Mouse (Mus musculus): ENCODE measurements around the gene Ppfia1. TPM values are rescaled to one million over a fixed set of nuclear protein-coding genes. Genes with fewer than 3 reads are reported as not detected.
A peak's percentile ranks its signal among the peaks of the same experiment; 100 is the strongest.

The Ppfia1 gene
- polyA plus RNA-seq (2012; rRNA removed) = 77.6 and 79.6 TPM in 2 replicates

DNA sequence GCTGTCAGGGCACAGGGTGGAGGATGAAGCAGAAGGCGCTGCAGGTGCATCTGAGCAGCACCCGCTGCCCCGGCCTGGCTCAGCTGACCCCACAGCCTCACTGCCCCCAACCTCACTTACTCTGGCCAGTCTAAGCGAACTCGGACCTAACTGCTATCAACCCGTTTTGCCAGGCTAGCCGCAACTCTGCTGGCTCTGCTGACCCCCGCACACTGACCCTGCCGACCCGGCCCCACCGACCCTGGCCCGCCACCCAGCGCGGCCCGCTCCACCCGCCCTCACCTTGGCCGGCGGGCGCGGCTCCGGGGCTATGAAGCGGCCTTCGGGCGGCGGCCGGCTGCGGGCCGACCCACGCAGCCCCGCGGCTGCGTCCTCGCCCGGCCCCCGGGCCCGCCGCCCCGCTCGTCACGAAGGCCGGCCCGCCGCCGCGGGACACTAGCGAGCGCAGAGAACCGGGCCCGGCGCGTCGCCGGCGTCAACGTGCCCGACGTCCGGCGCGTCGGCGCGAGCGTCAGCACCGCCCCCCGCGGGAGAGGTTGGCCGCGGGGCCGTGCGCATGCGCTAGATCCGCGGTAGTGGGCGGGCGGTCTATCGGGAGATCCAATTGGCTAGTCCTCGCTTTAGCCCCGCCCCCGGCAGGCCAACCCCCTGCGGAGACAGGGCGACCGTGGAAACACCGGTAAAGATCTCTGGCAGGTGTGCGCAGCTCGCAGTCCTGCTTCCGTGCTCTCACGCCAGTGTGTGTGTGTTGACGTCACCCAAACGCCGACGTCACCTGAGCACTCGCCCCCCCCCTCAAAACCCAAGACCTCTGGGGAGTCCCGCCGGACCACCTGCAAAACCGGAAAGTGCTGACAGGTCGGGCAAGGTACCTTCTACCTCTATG lies at the start of gene Ppfia1:
Ppfia1 (minus strand) TSS at position 493 of the 886 bp plus-strand sequence.
- peaks cover 18% of the 10 kb centered on the region for H3K4me1 ChIP-seq (ENCODE audit: control insufficient read depth, insufficient read depth, low read length)
- no peaks in the 10 kb centered on the region for H3K27me3 ChIP-seq (ENCODE audit: control insufficient read depth, insufficient read depth, low read length)
- H3K27ac ChIP-seq (ENCODE audit: insufficient read depth, low read length) = peak within 1 kb of the TSS; percentile 82
- peak within 1 kb of the TSS; percentile 95 for H3K4me3 ChIP-seq (replicated peaks; ENCODE audit: insufficient read depth, low read depth, low read length)
- TF ChIP-seq POLR2A (IDR thresholded peaks at IDR 0.05; ENCODE audit: borderline replicate concordance, insufficient read depth, low read length) (peak; percentile 88; the same call in 1 of the 2 replicates), CTCF (IDR thresholded peaks at IDR 0.05; ENCODE audit: borderline replicate concordance, insufficient read depth, low read depth, low read length) (no peak)
- under 1% methylated on average over 95 of the region's 97 CpGs for WGBS
- peak; percentile 99 to 100 for DNase-seq

- DNase-seq = no peak
- Histone ChIP-seq H3K27me3 (ENCODE audit: control insufficient read depth, insufficient read depth, low read length) (no peaks in the 10 kb centered on the region), H3K27ac (ENCODE audit: insufficient read depth, low read length) (no peak overlapping the region), H3K4me1 (ENCODE audit: control insufficient read depth, insufficient read depth, low read length) (no peaks in the 10 kb centered on the region; the same call in 1 of the 2 replicates), H3K4me3 (replicated peaks; ENCODE audit: insufficient read depth, low read depth, low read length) (no peak overlapping the region)
- 32% methylated on average over 6 of the region's 6 CpGs for WGBS
- TF ChIP-seq POLR2A (IDR thresholded peaks at IDR 0.05; ENCODE audit: borderline replicate concordance, insufficient read depth, low read length) (no peak), CTCF (IDR thresholded peaks at IDR 0.05; ENCODE audit: borderline replicate concordance, insufficient read depth, low read depth, low read length) (no peak)
Observed at GRCm38 (mm10) chr7:144600333-144600900, 46.9 kb upstream of the Ppfia1 start.

- Histone ChIP-seq H3K4me3 (replicated peaks; ENCODE audit: insufficient read depth, low read depth, low read length) (no peak overlapping the region), H3K4me1 (ENCODE audit: control insufficient read depth, insufficient read depth, low read length) (no peaks in the 10 kb centered on the region), H3K27me3 (ENCODE audit: control insufficient read depth, insufficient read depth, low read length) (no peaks in the 10 kb centered on the region), H3K27ac (ENCODE audit: insufficient read depth, low read length) (no peak overlapping the region)
- WGBS = 74% methylated on average over 3 of the region's 3 CpGs
- no peak for DNase-seq
- TF ChIP-seq CTCF (IDR thresholded peaks at IDR 0.05; ENCODE audit: borderline replicate concordance, insufficient read depth, low read depth, low read length) (no peak), POLR2A (IDR thresholded peaks at IDR 0.05; ENCODE audit: borderline replicate concordance, insufficient read depth, low read length) (no peak)
Observed at GRCm38 (mm10) chr7:144589508-144589907, 36.0 kb upstream of the Ppfia1 start.

- DNase-seq = peak; percentile 26 to 33
- Histone ChIP-seq H3K4me1 (ENCODE audit: control insufficient read depth, insufficient read depth, low read length) (no peaks in the 10 kb centered on the region), H3K4me3 (replicated peaks; ENCODE audit: insufficient read depth, low read depth, low read length) (no peak overlapping the region), H3K27me3 (ENCODE audit: control insufficient read depth, insufficient read depth, low read length) (no peaks in the 10 kb centered on the region), H3K27ac (ENCODE audit: insufficient read depth, low read length) (no peak overlapping the region)
- WGBS = 38% methylated on average over 2 of the region's 2 CpGs
- TF ChIP-seq CTCF (IDR thresholded peaks at IDR 0.05; ENCODE audit: borderline replicate concordance, insufficient read depth, low read depth, low read length) = peak; percentile 49; the same call in 1 of the 2 replicates
- no peak for TF ChIP-seq POLR2A (IDR thresholded peaks at IDR 0.05; ENCODE audit: borderline replicate concordance, insufficient read depth, low read length)
Observed at GRCm38 (mm10) chr7:144587291-144587690, 33.8 kb upstream of the Ppfia1 start.

- peak; percentile 42 to 65 for DNase-seq
- 12% methylated on average over 6 of the region's 6 CpGs for WGBS
- no peaks in the 10 kb centered on the region for H3K4me1 ChIP-seq (ENCODE audit: control insufficient read depth, insufficient read depth, low read length)
- H3K4me3 ChIP-seq (replicated peaks; ENCODE audit: insufficient read depth, low read depth, low read length) = no peak overlapping the region
- no peaks in the 10 kb centered on the region for H3K27me3 ChIP-seq (ENCODE audit: control insufficient read depth, insufficient read depth, low read length)
- TF ChIP-seq CTCF (IDR thresholded peaks at IDR 0.05; ENCODE audit: borderline replicate concordance, insufficient read depth, low read depth, low read length) = peak; percentile 90
- TF ChIP-seq POLR2A (IDR thresholded peaks at IDR 0.05; ENCODE audit: borderline replicate concordance, insufficient read depth, low read length) = no peak
- H3K27ac ChIP-seq (ENCODE audit: insufficient read depth, low read length) = no peak overlapping the region
Observed at GRCm38 (mm10) chr7:144585648-144586047, 32.1 kb upstream of the Ppfia1 start.

GRCm38 (mm10) chr7:144583619-144584018 lies 30.1 kb upstream of the Ppfia1 start:
- H3K27me3 ChIP-seq (ENCODE audit: control insufficient read depth, insufficient read depth, low read length) = no peaks in the 10 kb centered on the region
- TF ChIP-seq CTCF (IDR thresholded peaks at IDR 0.05; ENCODE audit: borderline replicate concordance, insufficient read depth, low read depth, low read length) (peak; percentile 64), POLR2A (IDR thresholded peaks at IDR 0.05; ENCODE audit: borderline replicate concordance, insufficient read depth, low read length) (no peak)
- H3K27ac ChIP-seq (ENCODE audit: insufficient read depth, low read length) = no peak overlapping the region
- no peaks in the 10 kb centered on the region for H3K4me1 ChIP-seq (ENCODE audit: control insufficient read depth, insufficient read depth, low read length)
- DNase-seq = peak; percentile 43 to 55
- H3K4me3 ChIP-seq (replicated peaks; ENCODE audit: insufficient read depth, low read depth, low read length) = no peak overlapping the region
- WGBS = 3% methylated on average over 4 of the region's 4 CpGs

GRCm38 (mm10) chr7:144582284-144582980 lies 28.9 kb upstream of the Ppfia1 start, which contains the start of gene Fadd:
Gene Fadd, minus strand, starts transcription at chr7:144582463.
- H3K27me3 ChIP-seq (ENCODE audit: control insufficient read depth, insufficient read depth, low read length) = no peaks in the 10 kb centered on the region
- peak within 1 kb of the TSS; percentile 87 for H3K4me3 ChIP-seq (replicated peaks; ENCODE audit: insufficient read depth, low read depth, low read length)
- DNase-seq = peak; percentile 91 to 93
- H3K27ac ChIP-seq (ENCODE audit: insufficient read depth, low read length) = no peak within 1 kb of the TSS
- TF ChIP-seq CTCF (IDR thresholded peaks at IDR 0.05; ENCODE audit: borderline replicate concordance, insufficient read depth, low read depth, low read length) (no peak), POLR2A (IDR thresholded peaks at IDR 0.05; ENCODE audit: borderline replicate concordance, insufficient read depth, low read length) (peak; percentile 73; the same call in 1 of the 2 replicates)
- 1% methylated on average over 34 of the region's 34 CpGs for WGBS
- H3K4me1 ChIP-seq (ENCODE audit: control insufficient read depth, insufficient read depth, low read length) = no peaks in the 10 kb centered on the region

Measured in cerebellum, adult 2 months (tissue).